Mouse (Mus musculus): ENCODE data around the gene Hprt. TPM values are rescaled to one million over a fixed set of nuclear protein-coding genes. Genes with fewer than 3 reads are reported as not detected.

The Hprt gene
- 100 to 1,000 TPM; 198 to 206 TPM for polyA plus RNA-seq (2017; shearing (Covaris generic))

DNA sequence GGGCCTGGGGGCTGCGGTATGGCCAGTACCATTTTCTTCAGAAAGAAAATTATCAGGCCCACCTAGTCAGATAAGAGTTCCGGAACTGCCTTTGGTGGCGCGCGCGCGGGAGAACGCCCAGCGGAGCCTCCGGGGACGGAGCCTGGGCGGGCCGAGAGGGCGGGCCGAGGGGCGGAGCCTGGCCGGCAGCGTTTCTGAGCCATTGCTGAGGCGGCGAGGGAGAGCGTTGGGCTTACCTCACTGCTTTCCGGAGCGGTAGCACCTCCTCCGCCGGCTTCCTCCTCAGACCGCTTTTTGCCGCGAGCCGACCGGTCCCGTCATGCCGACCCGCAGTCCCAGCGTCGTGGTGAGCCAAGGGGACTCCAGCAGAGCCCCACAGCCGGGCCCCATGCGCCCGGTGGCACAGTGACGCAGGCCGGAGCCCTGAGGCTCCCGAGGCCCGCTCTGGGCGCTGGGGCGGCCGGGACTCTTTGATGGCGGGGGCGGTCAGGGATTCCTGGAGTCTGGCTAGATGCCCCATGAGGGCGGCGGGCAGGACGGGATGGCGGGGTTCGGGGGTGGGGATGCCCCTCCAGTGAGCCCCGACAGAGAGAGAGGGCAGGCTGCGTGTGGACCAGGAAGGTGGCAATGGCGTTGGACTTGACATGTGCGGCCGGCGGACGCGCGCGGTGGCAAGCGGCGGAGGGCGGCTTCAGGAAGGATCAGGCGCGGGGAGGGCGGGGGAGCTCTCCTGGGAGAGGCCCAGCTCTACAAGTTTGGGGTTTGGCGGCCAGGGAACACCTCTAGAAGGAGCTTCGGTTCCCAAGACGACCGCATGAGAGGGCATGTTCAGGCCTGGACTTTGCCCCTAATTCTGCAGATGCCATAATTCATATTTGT lies at the start of gene Hprt:
Gene Hprt, plus strand, starts transcription at position 233 of the 879 bp plus-strand sequence.

Other genes starting within 250 kb of the Hprt start
- not detected for gene Ccdc160, start 196.9 kb upstream of the Hprt start, polyA plus RNA-seq (2017; shearing (Covaris generic))
- gene Phf6, start 75.9 kb upstream of the Hprt start, polyA plus RNA-seq (2017; shearing (Covaris generic)), result 10 to 100 TPM; 35.1 TPM